Mouse (Mus musculus) gastrocnemius, adult 18-20 months (tissue): Measurements from ENCODE around the gene Hnrnpm. TPM values are rescaled to one million over a fixed set of nuclear protein-coding genes. Genes with fewer than 3 reads are reported as not detected.
"Not testable (repeated sequence)": the region's sequence is repeated elsewhere in the genome, so short reads cannot be mapped to it uniquely, and the experiment has no call there.

Experiments
- DNase-seq: peaks from one replicate; pipeline ENCODE4 v3.0.0; 2021; ENCODE audit warnings: low spot score
- total RNA-seq, 2 experiments: library from RNA; stranded (reverse); gene quantifications; 2 replicates each; pipeline ENCODE4 v1.2.3; 2021

The Hnrnpm gene
- total RNA-seq, 2 experiments from 2014 or later: 62.1 to 74.1 TPM

GRCm38 (mm10) chr17:33673837-33674236 lies 12.8 kb downstream of the Hnrnpm start:
- DNase-seq: no peak

DNA sequence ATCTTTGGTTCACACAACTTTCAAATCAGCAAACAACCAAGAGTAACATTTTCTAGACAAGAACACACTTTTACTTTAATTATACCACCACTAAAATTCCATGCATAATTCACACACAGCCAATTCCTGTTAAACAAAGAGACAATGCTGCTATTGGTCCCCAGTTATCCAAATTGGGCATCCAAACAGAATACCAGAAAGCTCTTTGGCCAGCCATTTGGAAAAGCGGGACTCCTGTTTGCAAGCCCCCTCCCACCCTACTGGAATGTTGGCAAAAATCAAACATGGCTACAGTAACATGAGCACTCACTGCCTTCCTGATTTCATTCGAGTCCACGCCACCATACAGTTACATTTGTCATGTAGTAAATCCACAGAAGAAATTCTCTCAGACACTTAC lies 17.0 kb downstream of the Hnrnpm start:
- no peak for DNase-seq

- DNase-seq: no peak
Measured at GRCm38 (mm10) chr17:33666813-33667212, 19.8 kb downstream of the Hnrnpm start.

DNA sequence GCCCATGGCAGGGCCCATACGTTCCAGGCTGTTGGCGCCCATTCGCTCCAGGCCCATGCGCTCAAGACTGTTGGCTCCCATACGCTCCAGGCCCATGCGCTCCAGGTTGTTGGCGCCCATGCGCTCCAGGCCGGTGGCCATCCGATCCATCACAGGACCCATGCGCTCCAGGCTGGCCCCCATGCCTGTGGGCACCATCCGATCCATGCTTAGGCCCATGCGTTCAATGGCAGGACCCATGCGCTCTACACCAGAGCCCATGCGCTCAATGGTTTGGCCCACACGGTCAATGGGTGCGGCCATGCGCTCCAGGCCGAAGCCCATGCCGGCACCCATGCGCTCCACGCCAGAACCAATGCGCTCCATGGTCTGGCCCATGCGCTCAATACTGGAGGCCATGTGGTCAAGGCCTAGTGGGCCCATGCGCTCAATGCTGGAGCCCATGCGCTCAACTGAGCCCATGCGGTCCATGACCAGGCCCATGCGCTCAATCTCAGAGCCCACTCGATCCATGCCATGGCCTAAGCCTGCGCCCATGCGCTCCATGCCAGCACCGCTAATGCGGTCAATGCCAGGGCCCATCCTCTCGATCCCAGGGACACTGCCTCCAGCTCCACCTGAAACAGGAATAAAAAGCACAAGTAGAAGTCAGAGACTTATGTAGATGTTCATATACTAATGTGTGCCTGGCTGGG lies 36.7 kb downstream of the Hnrnpm start:
- no peak for DNase-seq

DNA sequence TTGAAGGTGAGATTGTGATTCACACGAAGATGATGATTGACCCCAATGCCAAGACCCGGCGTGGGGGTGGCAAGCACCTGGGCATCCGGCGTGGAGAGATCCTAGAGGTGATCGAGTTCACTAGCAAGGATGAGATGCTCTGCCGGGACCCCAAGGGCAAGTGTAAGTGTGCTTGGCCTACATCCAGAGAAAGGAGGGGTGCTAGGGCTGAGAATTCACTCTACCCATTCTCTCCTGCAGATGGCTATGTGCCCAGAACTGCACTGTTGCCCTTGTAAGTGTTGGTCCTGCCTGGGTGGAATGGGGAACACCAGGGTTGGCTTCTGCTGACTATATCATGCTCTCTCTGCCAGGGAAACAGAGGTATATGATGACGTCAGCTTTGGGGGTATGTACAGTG lies 41.6 kb downstream of the Hnrnpm start:
- no peak for DNase-seq

- no peak for DNase-seq
Measured at GRCm38 (mm10) chr17:33644068-33644467, 42.6 kb downstream of the Hnrnpm start.

DNA sequence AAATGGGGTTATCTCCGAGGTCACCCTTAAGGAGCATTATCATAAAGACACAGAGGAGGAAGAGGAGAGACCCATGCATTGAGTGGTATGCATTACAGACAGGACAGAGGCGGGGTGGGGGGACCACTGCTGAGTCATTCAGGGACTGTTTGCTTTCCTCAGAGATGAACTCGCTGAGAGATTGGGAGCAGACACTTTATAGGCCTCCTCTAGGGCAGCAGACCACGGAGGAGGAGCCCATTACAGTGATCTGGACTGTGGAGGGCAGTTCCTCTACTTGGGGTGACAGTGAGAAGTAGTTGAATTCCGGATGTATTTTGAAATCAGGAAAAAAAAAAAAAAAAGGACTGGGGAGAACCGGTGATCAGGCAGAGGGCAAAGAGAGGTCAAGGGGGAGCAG lies 46.9 kb downstream of the Hnrnpm start:
- no peak for DNase-seq

GRCm38 (mm10) chr17:33637516-33638276 lies 49.0 kb downstream of the Hnrnpm start, which contains the start of gene Pram1:
Gene Pram1, plus strand, starts transcription at chr17:33638056.
- DNase-seq: no peak

DNA sequence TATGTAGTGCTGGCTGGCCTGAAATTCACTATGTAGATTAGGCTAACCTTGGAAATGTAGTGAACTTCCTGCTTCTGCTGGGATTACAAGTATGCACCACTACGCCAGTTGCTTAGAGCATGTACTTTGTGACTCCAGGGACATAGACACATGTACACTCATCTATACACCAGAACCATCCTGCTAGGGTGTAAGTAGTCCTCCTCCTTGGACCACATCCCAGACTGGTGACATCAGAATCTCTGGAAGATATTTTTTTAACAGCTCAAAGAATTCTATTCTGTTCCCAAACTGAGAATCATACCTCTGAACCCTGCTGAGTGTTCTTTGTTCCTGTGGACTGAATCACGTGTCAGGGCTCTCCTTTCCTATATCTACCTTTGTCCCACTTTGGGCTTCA lies 49.6 kb downstream of the Hnrnpm start:
- DNase-seq: no peak

DNA sequence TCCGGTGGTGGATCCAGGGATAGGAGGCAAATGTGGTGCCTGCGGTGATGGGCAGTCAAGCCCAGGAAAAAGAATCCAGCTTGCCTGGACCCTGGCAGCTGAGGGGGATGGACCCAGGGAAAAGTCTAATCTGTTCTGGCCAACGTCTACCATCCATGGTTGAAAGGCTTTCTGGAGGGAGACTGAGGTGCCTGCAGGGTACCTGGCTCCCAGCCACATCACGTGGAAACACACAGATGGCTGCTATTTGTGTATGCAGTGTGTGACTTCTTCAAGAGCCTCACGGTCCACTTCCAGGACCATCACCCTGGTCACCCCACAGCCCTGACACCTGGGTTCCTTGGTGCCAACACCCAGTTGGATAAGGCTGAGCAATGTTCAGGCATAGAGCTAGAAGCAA lies 54.9 kb downstream of the Hnrnpm start:
- DNase-seq: no peak

DNA sequence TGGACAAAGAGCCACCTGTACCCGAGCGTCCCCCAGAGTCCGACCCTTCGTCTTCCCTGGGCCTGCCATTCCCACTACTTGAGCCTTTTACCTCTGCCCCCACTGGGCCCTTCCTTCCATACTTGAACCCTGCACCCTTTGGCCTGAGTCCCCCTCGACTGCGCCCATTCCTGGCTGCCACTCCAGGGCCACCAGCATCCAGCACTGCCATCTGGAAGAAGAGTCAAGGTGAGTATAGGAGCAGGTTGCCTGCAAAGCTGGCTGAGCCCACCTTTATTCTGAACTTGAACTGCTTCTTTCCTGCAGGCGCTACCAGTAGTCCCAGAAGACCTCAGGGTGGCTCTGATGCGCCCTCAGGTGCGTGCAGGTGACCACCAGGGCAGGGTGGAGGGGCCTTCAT lies 55.4 kb downstream of the Hnrnpm start:
- DNase-seq: no peak

DNA sequence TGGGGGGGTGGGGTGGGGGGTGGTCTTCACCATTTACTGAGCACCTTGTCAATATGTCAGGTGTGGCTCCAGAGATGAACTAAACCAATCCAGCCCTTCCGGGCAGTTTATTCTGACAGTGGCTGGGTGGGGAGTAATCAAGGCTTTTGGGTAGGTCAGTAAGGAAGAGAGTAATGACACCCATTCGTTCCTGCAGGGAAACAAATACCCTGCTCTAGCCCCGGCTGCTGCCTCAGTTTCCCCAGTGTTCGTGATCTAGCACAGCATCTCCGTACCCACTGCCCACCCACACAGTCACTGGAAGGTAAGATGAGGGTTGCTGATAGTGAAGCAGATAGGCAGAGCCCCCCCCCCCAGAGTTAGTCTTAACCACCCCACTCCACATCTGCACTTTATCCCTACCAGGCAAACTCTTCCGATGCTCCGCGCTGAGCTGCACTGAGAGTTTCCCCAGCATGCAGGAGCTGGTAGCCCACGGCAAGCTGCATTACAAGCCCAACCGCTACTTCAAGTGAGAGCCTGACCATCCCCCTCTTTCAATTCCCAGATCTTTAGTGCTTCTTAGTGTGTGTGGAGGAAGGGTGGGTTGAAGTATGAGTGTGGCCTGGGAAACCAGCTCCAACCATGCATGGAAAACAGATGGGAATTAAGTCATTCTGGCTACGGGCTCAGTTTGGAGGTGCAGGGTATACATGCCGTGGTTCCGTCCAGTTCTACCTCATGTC lies 56.3 kb downstream of the Hnrnpm start:
- no peak for DNase-seq

DNA sequence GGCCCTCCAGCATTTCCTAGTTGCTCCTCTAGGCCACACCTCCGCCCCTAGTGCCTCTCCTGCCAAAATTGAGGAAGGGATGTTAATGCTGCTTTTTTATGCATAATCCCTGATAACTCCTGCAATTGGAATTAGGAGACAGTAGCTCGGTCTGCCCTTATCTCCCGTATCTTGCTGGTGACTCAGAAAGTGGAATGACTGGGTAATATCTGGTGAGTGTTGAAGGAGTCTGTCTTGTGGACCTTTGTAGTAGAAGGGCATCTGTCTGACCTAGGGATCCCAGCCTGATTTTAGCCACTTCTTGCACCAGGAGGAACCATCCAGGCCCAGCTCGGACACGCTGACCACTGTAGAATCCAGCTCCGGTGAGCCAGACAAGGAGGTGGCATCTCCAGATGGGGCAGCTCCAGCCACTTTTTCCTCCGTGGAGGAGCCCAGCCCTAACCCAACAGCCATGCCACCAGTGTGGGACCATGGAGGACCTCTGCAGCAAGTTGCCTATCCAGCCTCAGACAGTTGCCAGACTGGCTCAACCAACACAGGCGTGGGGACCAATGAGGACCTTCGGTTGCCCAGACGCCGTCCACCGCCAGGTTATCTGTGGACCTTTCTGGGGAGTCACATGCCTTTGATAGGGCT lies 57.1 kb downstream of the Hnrnpm start:
- DNase-seq: no peak

DNA sequence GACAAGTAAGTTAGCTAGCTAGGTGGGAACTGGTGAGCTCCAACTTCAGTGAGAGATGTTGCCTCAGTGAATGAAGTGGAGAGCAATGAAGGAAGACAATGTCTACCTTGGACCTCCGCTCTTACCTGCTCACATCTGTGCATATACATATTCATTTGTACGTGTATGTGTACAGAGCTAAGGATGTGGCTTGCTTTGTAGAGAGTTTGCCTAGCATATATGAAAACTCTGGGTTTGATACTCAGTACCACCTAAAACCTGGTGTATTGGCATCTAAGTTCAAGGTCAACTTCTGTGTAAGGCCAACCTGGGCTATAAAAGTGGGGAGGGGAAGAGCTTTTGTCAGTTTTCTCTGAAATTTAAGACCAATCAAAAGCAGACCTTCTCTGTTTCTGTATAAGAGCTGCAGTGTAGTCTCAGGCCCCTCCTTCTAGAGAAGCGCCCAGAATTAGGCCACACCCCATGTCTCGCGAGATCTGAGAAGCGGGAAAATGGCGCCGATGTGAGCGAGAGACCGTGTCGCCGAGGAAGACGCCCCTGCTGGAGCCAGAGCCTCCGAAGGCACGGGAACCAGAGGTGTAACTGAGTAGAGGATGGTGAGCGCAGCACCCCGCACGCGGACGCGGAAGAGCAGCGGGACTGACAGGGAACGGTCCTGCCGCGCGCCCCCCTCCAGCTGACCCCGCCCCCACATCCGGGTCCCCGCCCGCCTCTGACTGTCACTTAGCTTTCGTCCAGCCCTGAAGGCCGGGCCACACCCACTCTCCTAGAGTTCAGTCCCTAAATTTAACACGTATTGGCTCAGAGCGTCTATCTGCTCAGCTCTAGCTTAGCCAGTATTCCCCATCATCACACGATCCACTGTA lies 57.8 kb downstream of the Hnrnpm start, which contains the start of gene Zfp414:
Gene Zfp414 (plus strand): TSS at position 470 of the 866 bp plus-strand sequence.
- DNase-seq: peak; percentile 95

- no peak for DNase-seq
Measured at GRCm38 (mm10) chr17:33627281-33627680, 59.4 kb downstream of the Hnrnpm start.

DNA sequence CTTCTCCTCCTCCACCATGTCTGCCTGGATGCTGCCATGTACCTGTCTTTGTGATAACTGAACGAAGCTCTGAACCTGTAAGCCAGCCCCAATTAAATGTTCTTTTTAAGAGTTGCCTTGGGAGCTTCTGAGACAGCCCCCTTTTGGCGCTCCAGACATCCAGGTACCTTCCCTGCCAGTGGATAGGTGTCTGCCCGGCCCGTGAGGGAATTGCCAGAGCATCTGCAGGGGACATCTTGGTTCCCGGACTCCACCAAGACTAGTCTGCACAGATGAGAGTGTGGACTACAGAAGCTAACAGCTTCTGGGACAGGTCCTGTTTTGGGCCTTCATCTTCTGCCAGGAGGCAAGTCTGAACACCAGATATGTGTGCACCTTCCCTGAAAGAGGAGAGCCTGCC lies 72.9 kb downstream of the Hnrnpm start:
- DNase-seq: not testable (repeated sequence)

GRCm38 (mm10) chr17:33610548-33610947 lies 76.1 kb downstream of the Hnrnpm start:
- no peak for DNase-seq

GRCm38 (mm10) chr17:33607273-33607672 lies 79.4 kb downstream of the Hnrnpm start:
- no peak for DNase-seq

DNA sequence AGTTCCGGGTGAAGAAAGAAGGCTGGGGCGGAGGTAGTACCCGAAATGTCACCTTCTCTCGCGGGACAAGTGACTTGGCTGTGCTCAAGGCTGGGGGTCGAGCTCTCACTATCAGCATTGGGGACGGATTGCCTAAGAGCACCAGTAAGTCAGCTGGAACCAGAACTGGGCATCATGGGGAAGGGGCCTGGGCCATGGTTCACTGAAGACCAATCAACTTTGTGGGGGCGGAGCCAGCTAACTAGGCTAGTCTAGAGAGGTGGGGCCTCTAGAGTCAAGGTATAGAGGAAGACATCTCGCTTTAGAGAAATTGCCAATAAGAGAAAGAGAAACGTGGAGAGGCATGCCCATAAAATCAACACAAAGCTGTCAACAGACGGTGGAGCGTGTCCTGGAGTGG lies 84.7 kb downstream of the Hnrnpm start:
- no peak for DNase-seq

DNA sequence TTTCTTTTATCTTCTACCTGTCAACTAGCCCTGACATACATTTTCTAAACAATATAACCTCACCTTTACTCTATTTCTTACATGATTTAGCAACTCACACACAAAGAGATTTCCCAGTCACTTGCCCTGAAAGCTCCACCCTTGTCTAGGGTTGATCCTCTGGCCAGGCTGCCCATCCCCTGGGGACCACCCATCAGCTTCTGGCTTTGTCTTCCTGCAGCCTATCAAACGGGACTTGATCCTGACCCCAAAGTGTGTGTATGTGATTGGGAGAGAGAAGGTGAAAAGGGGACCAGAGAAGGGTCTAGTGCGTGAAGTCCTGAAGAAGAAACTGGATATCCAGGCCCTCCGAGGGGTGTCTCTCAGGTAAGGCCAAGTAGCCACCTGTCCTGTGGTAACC lies 85.8 kb downstream of the Hnrnpm start:
- no peak for DNase-seq
